Mouse (Mus musculus) left cerebral cortex, adult 2 months (tissue): ENCODE results near the gene Pde9a. TPM values are rescaled to one million over a fixed set of nuclear protein-coding genes. Genes with fewer than 3 reads are reported as not detected.
"Not testable (repeated sequence)": the region's sequence is repeated elsewhere in the genome, so short reads cannot be mapped to it uniquely, and the experiment has no call there.

Experiments used
- DNase-seq, 2 experiments: peaks; one replicate each; pipeline ENCODE4 v3.0.0; 2021 to 2022; ENCODE audit warnings: low spot score in 2 of 2, mixed read lengths in 1 of 2; ENCODE audit errors: extremely low spot score in 1 of 2
- H3K27ac ChIP-seq: fragments of 200-600 bp; 2 replicates; pipeline ENCODE4 v1.8.1; 2022
- H3K4me3 ChIP-seq: fragments of 200-600 bp; 2 replicates; pipeline ENCODE4 v1.8.1; 2022
- CTCF ChIP-seq: fragments of 200-600 bp; IDR thresholded peaks from 2 replicates; pipeline ENCODE4 v1.8.1; 2022; ENCODE audit warnings: antibody characterized with exemption, mild to moderate bottlenecking, moderate library complexity
- intact Hi-C: fragments of 180-260 bp; cut with DNase I; formaldehyde crosslinking; loops from one replicate; pipeline ENCODE4 v1.15.1; 2025
- long read RNA-seq, 2 experiments: library from polyadenylated mRNA; stranded (forward); transcript quantifications; one replicate each; pipeline ENCODE4 v2.0.0; 2021; ENCODE audit warnings: borderline mapping rate in 2 of 2
- total RNA-seq, 2 experiments: library from RNA; stranded (reverse); gene quantifications; 2 replicates each; pipeline ENCODE4 v1.2.3; 2021

Pde9a gene
- total RNA-seq = 10 to 100 TPM; 23.7 to 25.0 TPM
- long read RNA-seq, experiment 1, transcript Pde9a-201 (19 exons, 2,089 nt) = major isoform, 9 of 17 reads
- long read RNA-seq, experiment 1, partial matches to known transcripts = 0 of 17 reads
- long read RNA-seq, experiment 1, other reads (novel, unspliced or antisense) = 6 of 17 reads
- long read RNA-seq, experiment 2, transcript Pde9a-201 (19 exons, 2,089 nt) = major isoform, 7 of 13 reads
- long read RNA-seq, experiment 2, partial matches to known transcripts = 1 of 13 reads
- long read RNA-seq, experiment 2, other reads (novel, unspliced or antisense) = 4 of 13 reads

DNA sequence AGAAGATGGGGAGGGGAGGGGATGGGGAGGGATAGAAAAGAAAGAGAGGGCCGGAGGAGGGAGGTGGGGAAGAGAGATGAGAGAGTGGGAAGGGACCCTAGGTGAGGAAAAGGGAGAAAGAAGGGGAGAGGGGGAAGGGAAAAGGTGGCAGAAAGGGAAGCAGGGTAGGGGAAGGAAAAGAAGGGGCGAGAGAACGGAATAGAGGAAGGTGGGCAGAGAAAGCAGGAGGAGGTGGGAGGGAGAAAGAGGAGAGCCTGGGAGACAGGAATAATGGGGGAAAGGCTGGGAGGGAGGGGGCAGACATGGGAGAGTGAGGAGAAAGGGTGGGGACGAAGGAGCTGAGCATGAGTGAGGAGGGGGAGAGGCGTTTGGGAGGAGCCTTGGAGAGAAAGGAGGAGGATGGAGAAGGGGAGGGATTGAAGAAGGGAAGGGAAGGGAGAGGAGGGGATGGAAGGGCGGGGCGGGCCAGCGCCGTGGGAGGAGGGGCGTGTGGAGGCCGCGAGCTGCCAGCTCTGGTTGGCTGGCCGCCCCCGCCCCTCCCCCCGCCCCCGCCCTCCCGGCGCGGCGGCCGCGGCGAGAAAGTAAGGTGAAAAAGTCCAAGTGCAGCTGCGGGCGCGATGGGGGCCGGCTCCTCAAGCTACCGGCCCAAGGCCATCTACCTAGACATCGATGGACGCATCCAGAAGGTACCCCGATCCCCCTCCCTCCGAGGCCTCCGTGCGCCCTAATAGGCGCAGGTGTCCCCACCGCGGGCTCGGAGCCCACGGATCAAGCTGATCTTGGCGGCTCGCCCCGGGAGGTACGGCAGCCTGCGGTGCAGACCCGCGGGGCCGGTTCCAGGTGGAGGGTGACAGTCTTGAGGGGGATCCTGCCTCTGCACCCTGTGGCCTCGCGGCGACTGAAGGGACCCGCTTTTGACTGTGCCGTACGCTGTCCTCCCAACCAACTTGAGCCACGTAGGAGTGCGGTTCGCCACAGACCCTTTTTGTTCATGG is at the start of gene Pde9a:
Gene Pde9a (plus strand): TSS at position 540 of the 995 bp plus-strand sequence.
- Histone ChIP-seq H3K27ac (peak within 1 kb of the TSS; percentile 81), H3K4me3 (peak within 1 kb of the TSS; percentile 79)
- TF ChIP-seq CTCF = no peak
- intact Hi-C loops = loop anchor here (5.0 kb wide), 1 partner anchor 41 kb away; no protein-coding TSS in a partner anchor
- DNase-seq = peak; percentile 53 to 77

DNA sequence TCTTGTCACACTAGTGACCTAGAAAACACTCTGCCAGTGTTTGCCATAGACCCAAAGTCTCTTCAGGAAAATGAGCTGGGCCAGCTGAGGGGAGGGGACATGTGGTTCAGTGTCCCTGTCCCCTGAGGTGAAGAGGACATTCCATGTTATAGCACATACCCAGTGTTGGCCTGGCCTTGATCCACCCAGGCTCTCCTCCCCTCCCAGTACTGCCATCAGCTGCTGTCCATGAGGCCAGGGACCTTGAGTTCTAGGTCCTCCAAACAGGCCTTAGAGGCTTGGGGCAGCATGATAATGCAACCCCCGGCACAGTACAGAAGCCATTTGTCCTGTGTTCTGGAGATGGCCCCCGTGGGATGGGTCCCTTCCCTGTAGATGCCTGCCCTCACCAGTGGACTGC is 46.2 kb upstream of the Pde9a start:
- Histone ChIP-seq H3K27ac (no peak overlapping the region), H3K4me3 (no peak overlapping the region)
- no peak for TF ChIP-seq CTCF
- DNase-seq = no peak
- intact Hi-C loops = no loop called here

DNA sequence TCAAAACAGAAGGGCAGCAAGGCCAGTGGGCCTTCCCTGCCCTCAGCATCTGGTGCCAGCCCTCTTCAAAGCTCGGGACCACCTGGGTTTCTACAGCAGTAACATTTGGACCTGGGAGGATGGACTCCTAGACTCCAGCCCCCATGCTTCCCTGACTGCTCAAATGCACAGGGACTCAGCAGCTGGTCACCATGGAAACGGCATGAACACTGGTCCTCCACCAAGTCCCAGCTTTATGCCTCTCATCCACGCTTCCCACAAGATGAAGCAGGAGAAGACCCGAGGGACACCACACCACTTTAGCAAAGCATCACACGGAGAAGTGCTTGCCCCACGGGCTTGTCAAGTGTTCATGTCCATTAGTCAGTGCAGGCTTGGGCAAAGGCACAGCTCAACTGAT is 43.8 kb upstream of the Pde9a start:
- no peak for DNase-seq
- Histone ChIP-seq H3K4me3 (no peak overlapping the region), H3K27ac (no peak overlapping the region)
- no peak for TF ChIP-seq CTCF
- intact Hi-C loops = no loop called here

DNA sequence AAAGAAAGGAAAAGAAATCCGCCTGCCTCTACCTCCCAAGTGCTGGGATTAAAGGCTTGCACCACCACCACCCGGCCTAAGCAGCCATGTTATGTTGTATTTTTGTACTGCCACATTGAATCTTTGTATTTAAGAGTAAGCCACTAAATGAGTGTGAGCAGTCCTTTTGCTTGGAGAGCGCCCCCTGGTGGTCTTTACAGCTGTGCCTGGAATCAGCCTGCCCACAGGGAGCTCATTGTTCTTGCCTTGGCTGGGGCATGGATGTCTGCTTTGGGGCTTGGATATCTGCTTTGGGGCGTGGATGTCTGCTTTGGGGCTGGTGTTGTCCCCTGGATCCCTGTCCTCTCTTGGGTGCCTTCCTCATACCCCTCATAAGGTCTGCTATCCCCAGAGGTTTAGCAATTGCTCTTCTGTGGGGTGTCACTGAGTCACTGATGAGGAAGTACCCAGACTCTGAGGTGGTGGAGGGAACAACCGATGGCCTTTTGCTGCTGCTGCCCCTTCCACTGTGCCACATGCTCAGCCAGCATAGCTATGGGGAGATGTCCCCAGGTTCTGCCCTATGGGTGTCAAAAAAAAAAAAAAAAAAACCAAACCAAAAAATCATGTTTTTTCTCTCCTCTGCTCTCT is 41.7 kb upstream of the Pde9a start:
- peak; percentile 85 for TF ChIP-seq CTCF
- peak; percentile 68 to 72 for DNase-seq
- no peak overlapping the region for H3K4me3 ChIP-seq
- intact Hi-C loops = no loop called here
- H3K27ac ChIP-seq = no peak overlapping the region

DNA sequence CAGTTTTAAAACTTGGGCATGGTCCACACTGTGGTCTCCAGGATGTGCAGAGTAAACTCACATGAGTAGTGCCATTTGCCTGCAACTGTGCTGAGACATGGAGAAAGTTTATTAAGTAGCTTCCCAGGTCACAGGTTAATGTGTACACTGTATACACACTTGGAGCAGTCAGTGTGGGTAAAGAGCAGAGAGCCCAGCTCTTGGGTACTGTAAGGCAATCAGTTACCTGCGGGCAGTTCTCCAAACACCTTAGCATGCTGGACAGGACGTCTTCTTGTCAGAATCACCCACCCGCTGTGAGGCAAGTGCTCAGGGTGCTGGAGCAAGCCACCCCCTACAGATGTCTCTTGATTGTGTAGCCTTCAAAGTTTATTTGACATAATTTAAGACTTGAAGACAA is 41.2 kb upstream of the Pde9a start:
- Histone ChIP-seq H3K4me3 (no peak overlapping the region), H3K27ac (no peak overlapping the region)
- no peak for TF ChIP-seq CTCF
- intact Hi-C loops = no loop called here
- no peak for DNase-seq

DNA sequence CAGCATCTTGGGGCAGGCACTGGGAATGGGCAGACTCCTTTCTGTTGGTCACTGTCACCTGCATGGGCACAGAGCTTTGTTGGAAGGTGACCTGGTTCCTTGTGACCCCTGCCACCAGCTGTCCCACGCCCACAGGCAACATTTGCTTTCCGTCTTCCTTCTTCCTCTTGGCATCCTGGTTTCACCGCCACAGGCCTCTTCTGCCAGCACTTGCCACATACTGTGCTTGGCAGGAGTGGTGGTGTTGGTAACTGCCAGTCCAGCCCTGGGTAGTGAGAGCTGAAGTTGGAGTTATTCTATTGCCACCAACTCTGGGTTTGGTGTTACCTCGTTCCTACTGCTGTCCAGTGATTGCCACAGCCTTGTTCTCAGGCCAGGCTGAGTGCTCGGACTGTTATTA is 37.9 kb upstream of the Pde9a start:
- Histone ChIP-seq H3K27ac (no peak overlapping the region), H3K4me3 (no peak overlapping the region)
- intact Hi-C loops = no loop called here
- DNase-seq = no peak
- TF ChIP-seq CTCF = no peak

DNA sequence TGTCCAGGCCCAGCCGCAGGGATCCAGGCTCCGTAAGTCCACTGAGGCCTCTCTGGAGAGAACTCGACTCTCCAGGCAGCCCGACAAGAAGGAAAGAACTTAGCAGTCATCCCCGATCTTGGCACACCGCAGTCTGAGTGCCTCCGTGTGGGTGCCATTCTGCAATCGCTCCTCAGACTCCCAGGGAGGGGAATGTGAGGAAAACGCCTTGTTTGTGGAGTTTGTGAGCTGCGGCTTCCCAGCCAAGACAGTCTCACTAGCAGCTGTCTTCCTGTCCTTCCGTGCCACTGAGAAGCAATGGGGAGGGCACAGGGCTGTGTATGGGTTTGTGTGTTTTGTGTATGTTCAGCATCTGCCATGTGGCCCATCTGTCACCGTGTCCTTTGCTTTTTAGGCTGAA is 36.6 kb upstream of the Pde9a start:
- Histone ChIP-seq H3K27ac (no peak overlapping the region; the same call in 1 of the 2 replicates), H3K4me3 (no peak overlapping the region)
- peak in 1 of 2 experiments; percentile 27 for DNase-seq
- intact Hi-C loops = no loop called here
- no peak for TF ChIP-seq CTCF

DNA sequence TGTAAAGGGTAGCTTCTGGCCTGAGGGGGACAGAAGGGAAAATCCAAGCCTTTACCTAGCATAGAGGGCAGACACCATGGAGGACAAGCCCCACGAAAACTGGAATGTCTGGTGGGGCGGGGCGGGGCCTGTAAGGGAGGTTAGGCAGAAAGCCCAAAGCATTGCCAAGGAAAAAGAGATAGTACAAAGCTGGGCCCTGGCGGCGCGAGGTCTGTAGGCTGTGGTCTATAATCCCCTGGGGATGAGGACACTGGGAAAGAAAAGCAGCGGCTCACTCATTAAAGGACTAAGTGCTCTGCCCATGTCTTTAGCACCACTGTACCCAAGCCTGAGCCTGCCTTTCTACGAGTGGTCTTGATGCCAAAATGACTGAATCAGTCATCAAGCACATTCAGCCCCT is 34.0 kb upstream of the Pde9a start:
- intact Hi-C loops = no loop called here
- DNase-seq = no peak
- H3K27ac ChIP-seq = no peak overlapping the region
- no peak for TF ChIP-seq CTCF
- H3K4me3 ChIP-seq = no peak overlapping the region

DNA sequence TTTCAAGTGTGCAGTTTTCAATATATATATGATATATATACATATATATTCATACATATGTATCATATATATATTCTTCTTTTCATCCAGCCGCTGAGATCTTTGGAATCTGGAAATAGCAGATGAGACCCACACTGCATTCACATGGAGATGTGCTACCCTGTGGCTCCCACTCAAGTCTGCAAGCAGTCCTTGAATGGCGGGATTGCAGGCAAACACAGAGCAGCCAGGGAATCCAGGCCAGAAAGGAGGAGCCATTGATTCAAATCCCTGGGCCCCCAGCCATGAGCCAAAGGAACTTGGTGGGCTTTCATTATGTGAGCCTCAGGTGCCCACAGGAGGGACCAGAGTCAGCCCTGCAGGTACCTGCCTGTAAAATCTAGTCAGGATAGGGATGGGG is 32.8 kb upstream of the Pde9a start:
- Histone ChIP-seq H3K27ac (no peak overlapping the region), H3K4me3 (no peak overlapping the region)
- intact Hi-C loops = no loop called here
- TF ChIP-seq CTCF = no peak
- DNase-seq = no peak

DNA sequence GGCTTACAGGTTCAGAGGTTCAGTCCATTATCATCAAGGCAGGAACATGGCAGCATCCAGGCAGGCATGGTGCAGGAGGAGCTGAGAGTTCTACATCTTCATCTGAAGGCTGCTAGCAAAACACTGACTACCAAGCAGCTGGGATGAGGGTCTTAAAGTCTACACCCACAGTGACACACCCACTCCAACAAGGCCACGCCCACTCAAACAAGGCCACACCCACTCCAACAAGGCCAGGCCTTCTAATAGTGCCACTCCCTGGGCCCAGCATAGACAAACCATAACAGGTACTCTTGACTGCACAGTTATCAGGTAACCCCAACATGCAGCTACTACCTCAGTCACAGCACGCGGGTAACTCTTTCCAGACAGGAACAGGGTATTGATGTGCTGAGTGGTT is 31.3 kb upstream of the Pde9a start:
- intact Hi-C loops, DNase-seq, H3K4me3 ChIP-seq, H3K27ac ChIP-seq: not testable (repeated sequence)

DNA sequence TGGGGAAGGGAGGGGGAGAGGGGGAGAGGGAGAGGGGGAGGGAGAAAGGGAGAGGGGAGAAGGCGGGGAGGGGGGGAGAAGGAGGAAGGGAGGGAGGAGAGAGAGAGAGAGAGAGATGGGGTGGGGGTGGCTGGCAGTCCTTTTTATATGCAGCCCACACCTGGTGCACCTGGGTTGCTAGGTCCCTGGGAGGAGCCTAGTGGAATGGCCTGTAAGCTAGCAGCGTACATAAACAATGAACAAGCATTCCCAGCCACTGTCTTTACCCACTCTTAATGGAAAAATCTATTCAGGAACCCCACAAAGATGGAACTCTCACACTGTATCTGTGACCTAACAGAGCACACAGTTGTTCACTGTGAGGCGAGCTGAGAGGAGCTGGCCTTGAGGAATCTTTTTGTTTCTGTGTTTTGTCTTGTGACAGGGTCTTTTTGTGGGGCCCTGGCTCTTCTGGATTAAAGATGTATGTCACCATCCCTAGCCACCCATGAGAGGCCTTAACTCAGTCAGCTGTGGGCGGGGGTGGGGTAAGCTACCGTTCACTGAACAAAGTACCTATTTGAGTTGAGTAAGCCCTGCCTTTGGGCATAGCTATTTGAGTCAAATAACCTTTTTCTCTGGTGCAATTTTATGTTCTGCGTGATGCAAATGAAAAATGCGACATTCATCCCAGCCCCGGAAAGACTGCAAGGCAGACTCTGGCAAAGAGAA is 30.1 kb upstream of the Pde9a start:
- DNase-seq = no peak
- no peak overlapping the region for H3K4me3 ChIP-seq
- TF ChIP-seq CTCF = no peak
- H3K27ac ChIP-seq = no peak overlapping the region
- intact Hi-C loops = no loop called here
